Mouse (Mus musculus): Measurements from ENCODE around the gene Mgst2. TPM values are rescaled to one million over a fixed set of nuclear protein-coding genes. Genes with fewer than 3 reads are reported as not detected.

The Mgst2 gene
- polyA plus RNA-seq, 1 experiment from 2014 or later, result 0.64 TPM

GRCm38 (mm10) chr3:51631971-51632370, 28.2 kb upstream of the Mgst2 start:
- H3K27me3 ChIP-seq (ENCODE audit: control insufficient read depth, insufficient read depth, low read length), result no peaks in the 10 kb centered on the region
- H3K36me3 ChIP-seq (ENCODE audit: control insufficient read depth, insufficient read depth, low read length), result no peaks in the 10 kb centered on the region
- H3K4me1 ChIP-seq (ENCODE audit: control insufficient read depth, insufficient read depth, low read length), result no peaks in the 10 kb centered on the region
- no peak overlapping the region for H3K4me2 ChIP-seq (ENCODE audit: low read depth, severe bottlenecking)
- no peaks in the 10 kb centered on the region for H3K9me3 ChIP-seq (ENCODE audit: control insufficient read depth, low read length)
- WGBS, result 91% methylated on average over 4 of the region's 4 CpGs
- DNase-seq (ENCODE audit: low spot score) (no peak), ATAC-seq (ENCODE audit: insufficient number of reproducible peaks, low FRiP score, low TSS enrichment, low read depth) (no peak)
- no peak overlapping the region for H3K4me3 ChIP-seq (ENCODE audit: low read depth, low read length)
- no peak overlapping the region for H3K9ac ChIP-seq (ENCODE audit: low read length)
- H3K27ac ChIP-seq (replicated peaks; ENCODE audit: low read depth, low read length), result no peak overlapping the region

GRCm38 (mm10) chr3:51634451-51634850, 25.7 kb upstream of the Mgst2 start:
- H3K27ac ChIP-seq (replicated peaks; ENCODE audit: low read depth, low read length), result no peak overlapping the region

GRCm38 (mm10) chr3:51635960-51636359, 24.2 kb upstream of the Mgst2 start:
- H3K4me2 ChIP-seq (ENCODE audit: low read depth, severe bottlenecking), result no peak overlapping the region
- H3K27ac ChIP-seq (replicated peaks; ENCODE audit: low read depth, low read length), result no peak overlapping the region
- H3K36me3 ChIP-seq (ENCODE audit: control insufficient read depth, insufficient read depth, low read length), result no peaks in the 10 kb centered on the region
- no peaks in the 10 kb centered on the region for H3K4me1 ChIP-seq (ENCODE audit: control insufficient read depth, insufficient read depth, low read length)
- H3K27me3 ChIP-seq (ENCODE audit: control insufficient read depth, insufficient read depth, low read length), result no peaks in the 10 kb centered on the region
- 88% methylated on average over 2 of the region's 2 CpGs for WGBS
- DNase-seq (ENCODE audit: low spot score) (no peak), ATAC-seq (ENCODE audit: insufficient number of reproducible peaks, low FRiP score, low TSS enrichment, low read depth) (no peak)
- no peaks in the 10 kb centered on the region for H3K9me3 ChIP-seq (ENCODE audit: control insufficient read depth, low read length)
- no peak overlapping the region for H3K4me3 ChIP-seq (ENCODE audit: low read depth, low read length)
- no peak overlapping the region for H3K9ac ChIP-seq (ENCODE audit: low read length)

More at GRCm38 (mm10) chr3:51634451-51634850, 25.7 kb upstream of the Mgst2 start:
- ATAC-seq (ENCODE audit: insufficient number of reproducible peaks, low FRiP score, low TSS enrichment, low read depth) (no peak), DNase-seq (ENCODE audit: low spot score) (no peak)
- Histone ChIP-seq H3K36me3 (ENCODE audit: control insufficient read depth, insufficient read depth, low read length) (no peaks in the 10 kb centered on the region), H3K9me3 (ENCODE audit: control insufficient read depth, low read length) (no peaks in the 10 kb centered on the region), H3K4me3 (ENCODE audit: low read depth, low read length) (no peak overlapping the region), H3K9ac (ENCODE audit: low read length) (no peak overlapping the region), H3K27me3 (ENCODE audit: control insufficient read depth, insufficient read depth, low read length) (no peaks in the 10 kb centered on the region), H3K4me2 (ENCODE audit: low read depth, severe bottlenecking) (no peak overlapping the region), H3K4me1 (ENCODE audit: control insufficient read depth, insufficient read depth, low read length) (no peaks in the 10 kb centered on the region)
- WGBS, result 69% methylated on average over 1 of the region's 1 CpGs

- H3K27ac ChIP-seq (replicated peaks; ENCODE audit: low read depth, low read length), result no peak overlapping the region
- no peak overlapping the region for H3K4me2 ChIP-seq (ENCODE audit: low read depth, severe bottlenecking)
- 93% methylated on average over 20 of the region's 20 CpGs for WGBS
- H3K4me1 ChIP-seq (ENCODE audit: control insufficient read depth, insufficient read depth, low read length), result no peaks in the 10 kb centered on the region
- no peaks in the 10 kb centered on the region for H3K9me3 ChIP-seq (ENCODE audit: control insufficient read depth, low read length)
- ATAC-seq (ENCODE audit: insufficient number of reproducible peaks, low FRiP score, low TSS enrichment, low read depth) (no peak), DNase-seq (ENCODE audit: low spot score) (no peak)
- no peak overlapping the region for H3K9ac ChIP-seq (ENCODE audit: low read length)
- no peak overlapping the region for H3K4me3 ChIP-seq (ENCODE audit: low read depth, low read length)
- H3K27me3 ChIP-seq (ENCODE audit: control insufficient read depth, insufficient read depth, low read length), result no peaks in the 10 kb centered on the region
- no peaks in the 10 kb centered on the region for H3K36me3 ChIP-seq (ENCODE audit: control insufficient read depth, insufficient read depth, low read length)
These were observed 23.5 kb upstream of the Mgst2 start for GRCm38 (mm10) chr3:51636700-51637099.

- ATAC-seq (ENCODE audit: insufficient number of reproducible peaks, low FRiP score, low TSS enrichment, low read depth), result no peak
- Histone ChIP-seq H3K4me3 (ENCODE audit: low read depth, low read length) (no peak overlapping the region), H3K9ac (ENCODE audit: low read length) (no peak overlapping the region), H3K9me3 (ENCODE audit: control insufficient read depth, low read length) (no peaks in the 10 kb centered on the region), H3K27me3 (ENCODE audit: control insufficient read depth, insufficient read depth, low read length) (no peaks in the 10 kb centered on the region), H3K4me2 (ENCODE audit: low read depth, severe bottlenecking) (no peak overlapping the region), H3K36me3 (ENCODE audit: control insufficient read depth, insufficient read depth, low read length) (no peaks in the 10 kb centered on the region), H3K27ac (replicated peaks; ENCODE audit: low read depth, low read length) (no peak overlapping the region), H3K4me1 (ENCODE audit: control insufficient read depth, insufficient read depth, low read length) (no peaks in the 10 kb centered on the region)
- 94% methylated on average over 6 of the region's 6 CpGs for whole genome bisulfite sequencing
- no peak for DNase-seq (ENCODE audit: low spot score)
These were observed 22.8 kb upstream of the Mgst2 start for GRCm38 (mm10) chr3:51637326-51637725.

- no peak for ATAC-seq (ENCODE audit: insufficient number of reproducible peaks, low FRiP score, low TSS enrichment, low read depth)
- Histone ChIP-seq H3K27me3 (ENCODE audit: control insufficient read depth, insufficient read depth, low read length) (no peaks in the 10 kb centered on the region), H3K4me2 (ENCODE audit: low read depth, severe bottlenecking) (no peak overlapping the region), H3K4me3 (ENCODE audit: low read depth, low read length) (no peak overlapping the region), H3K27ac (replicated peaks; ENCODE audit: low read depth, low read length) (no peak overlapping the region), H3K9ac (ENCODE audit: low read length) (no peak overlapping the region), H3K36me3 (ENCODE audit: control insufficient read depth, insufficient read depth, low read length) (no peaks in the 10 kb centered on the region), H3K9me3 (ENCODE audit: control insufficient read depth, low read length) (no peaks in the 10 kb centered on the region), H3K4me1 (ENCODE audit: control insufficient read depth, insufficient read depth, low read length) (no peaks in the 10 kb centered on the region)
- DNase-seq (ENCODE audit: low spot score), result no peak
- 91% methylated on average over 6 of the region's 6 CpGs for WGBS
These were observed 21.9 kb upstream of the Mgst2 start for GRCm38 (mm10) chr3:51638260-51638659.

- DNase-seq (ENCODE audit: low spot score) (no peak), ATAC-seq (ENCODE audit: insufficient number of reproducible peaks, low FRiP score, low TSS enrichment, low read depth) (no peak)
- Histone ChIP-seq H3K9me3 (ENCODE audit: control insufficient read depth, low read length) (no peaks in the 10 kb centered on the region), H3K9ac (ENCODE audit: low read length) (no peak overlapping the region), H3K4me2 (ENCODE audit: low read depth, severe bottlenecking) (no peak overlapping the region), H3K27me3 (ENCODE audit: control insufficient read depth, insufficient read depth, low read length) (no peaks in the 10 kb centered on the region), H3K4me3 (ENCODE audit: low read depth, low read length) (no peak overlapping the region), H3K4me1 (ENCODE audit: control insufficient read depth, insufficient read depth, low read length) (no peaks in the 10 kb centered on the region), H3K27ac (replicated peaks; ENCODE audit: low read depth, low read length) (no peak overlapping the region), H3K36me3 (ENCODE audit: control insufficient read depth, insufficient read depth, low read length) (no peaks in the 10 kb centered on the region)
- WGBS, result 85% methylated on average over 6 of the region's 6 CpGs
These were observed 14.7 kb upstream of the Mgst2 start for GRCm38 (mm10) chr3:51645484-51645883.

- H3K27me3 ChIP-seq (ENCODE audit: control insufficient read depth, insufficient read depth, low read length), result no peaks in the 10 kb centered on the region
- ATAC-seq (ENCODE audit: insufficient number of reproducible peaks, low FRiP score, low TSS enrichment, low read depth), result no peak
- 56% methylated on average over 10 of the region's 10 CpGs for WGBS
- H3K4me1 ChIP-seq (ENCODE audit: control insufficient read depth, insufficient read depth, low read length), result no peaks in the 10 kb centered on the region
- H3K4me2 ChIP-seq (ENCODE audit: low read depth, severe bottlenecking), result no peak overlapping the region
- H3K27ac ChIP-seq (replicated peaks; ENCODE audit: low read depth, low read length), result no peak overlapping the region
- no peak overlapping the region for H3K4me3 ChIP-seq (ENCODE audit: low read depth, low read length)
- no peaks in the 10 kb centered on the region for H3K36me3 ChIP-seq (ENCODE audit: control insufficient read depth, insufficient read depth, low read length)
- no peak for DNase-seq (ENCODE audit: low spot score)
- H3K9ac ChIP-seq (ENCODE audit: low read length), result no peak overlapping the region
- no peaks in the 10 kb centered on the region for H3K9me3 ChIP-seq (ENCODE audit: control insufficient read depth, low read length)
These were observed 13.9 kb upstream of the Mgst2 start for GRCm38 (mm10) chr3:51646301-51646700.

GRCm38 (mm10) chr3:51647356-51647755, 12.8 kb upstream of the Mgst2 start:
- ATAC-seq (ENCODE audit: insufficient number of reproducible peaks, low FRiP score, low TSS enrichment, low read depth) (no peak), DNase-seq (ENCODE audit: low spot score) (no peak)
- 76% methylated on average over 4 of the region's 4 CpGs for WGBS
- no peaks in the 10 kb centered on the region for H3K27me3 ChIP-seq (ENCODE audit: control insufficient read depth, insufficient read depth, low read length)
- H3K36me3 ChIP-seq (ENCODE audit: control insufficient read depth, insufficient read depth, low read length), result no peaks in the 10 kb centered on the region
- H3K9me3 ChIP-seq (ENCODE audit: control insufficient read depth, low read length), result no peaks in the 10 kb centered on the region
- no peak overlapping the region for H3K9ac ChIP-seq (ENCODE audit: low read length)
- no peak overlapping the region for H3K27ac ChIP-seq (replicated peaks; ENCODE audit: low read depth, low read length)
- no peak overlapping the region for H3K4me3 ChIP-seq (ENCODE audit: low read depth, low read length)
- 0 out of 2 replicates have a peak, but pooled peaks cover 1% of the 10 kb centered on the region for H3K4me1 ChIP-seq (ENCODE audit: control insufficient read depth, insufficient read depth, low read length)
- no peak overlapping the region for H3K4me2 ChIP-seq (ENCODE audit: low read depth, severe bottlenecking)
